Mouse (Mus musculus) adrenal gland, adult 2 months (tissue): Measurements from ENCODE around the gene Trhr2. TPM values are rescaled to one million over a fixed set of nuclear protein-coding genes. Genes with fewer than 3 reads are reported as not detected.
A peak's percentile ranks its signal among the peaks of the same experiment; 100 is the strongest.
"Not testable (repeated sequence)": the region's sequence is repeated elsewhere in the genome, so short reads cannot be mapped to it uniquely, and the experiment has no call there.

Source experiments
- DNase-seq: peaks from one replicate; pipeline ENCODE4 v3.0.0; 2021
- polyA plus RNA-seq: library from polyadenylated mRNA; depleted of rRNA; stranded (reverse); fragments of >200 nt; gene quantifications from 2 replicates; pipeline ENCODE4 v1.2.3, GENCODE M21; 2012
- total RNA-seq, 2 experiments: library from RNA; stranded (reverse); gene quantifications; 2 replicates each; pipeline ENCODE4 v1.2.3; 2021

Gene Trhr2
- total and polyA plus RNA-seq, 3 experiments: not detected

DNA sequence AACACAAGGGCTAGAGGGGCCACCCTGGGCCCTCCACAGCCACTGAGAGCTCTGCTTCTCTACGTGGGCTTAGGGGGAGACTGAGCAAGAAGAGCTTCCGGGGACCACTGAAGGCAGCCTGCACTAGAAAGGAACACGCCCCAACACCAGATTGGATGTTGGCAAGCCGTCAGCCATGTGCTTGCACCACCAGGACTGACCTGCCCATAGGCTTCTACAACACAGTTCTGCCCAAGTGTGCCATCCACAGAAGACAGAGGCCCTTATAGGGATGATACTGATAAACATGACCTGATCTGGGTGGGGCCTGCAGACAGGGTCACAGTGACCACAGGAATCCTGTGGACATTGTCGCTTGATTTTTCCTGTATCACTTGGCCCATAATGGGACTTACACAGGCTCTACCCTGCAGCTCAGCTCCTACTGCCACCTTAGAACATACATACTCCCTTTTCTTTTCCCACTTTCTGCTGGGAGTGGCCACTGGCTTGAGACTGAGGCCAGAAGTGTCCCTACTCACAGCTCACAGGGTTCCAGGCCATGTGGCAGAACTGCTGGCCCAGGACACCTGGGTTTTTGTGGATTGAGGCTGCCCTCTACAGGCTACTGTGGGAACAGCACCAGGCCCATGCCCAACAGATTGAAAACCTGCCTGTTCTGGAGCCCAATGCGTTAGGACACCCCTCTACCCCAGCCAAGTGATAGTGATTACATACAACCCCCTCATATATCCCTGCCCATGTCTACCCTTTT lies 27.6 kb downstream of the Trhr2 start:
- peak; percentile 86 for DNase-seq

DNA sequence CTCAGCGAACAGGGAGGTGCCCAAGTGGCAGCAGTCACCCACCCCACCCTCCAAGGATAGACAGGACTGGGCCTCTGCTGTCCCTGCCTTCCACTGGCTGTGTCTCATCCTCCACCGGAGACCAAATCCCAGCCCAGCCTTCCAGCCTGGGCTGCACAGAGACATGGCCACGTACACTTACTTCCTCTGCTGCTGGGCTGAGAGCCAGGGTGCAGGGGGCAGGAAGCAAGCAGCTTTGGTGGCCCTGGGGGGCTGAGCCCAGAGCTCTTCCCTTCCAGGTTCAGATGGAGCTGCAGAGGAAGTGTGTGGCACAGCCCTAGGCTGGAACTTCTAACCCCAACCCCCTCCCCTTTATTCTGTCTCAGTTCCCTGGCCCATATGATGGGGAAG lies 29.4 kb downstream of the Trhr2 start:
- DNase-seq: peak; percentile 71

DNA sequence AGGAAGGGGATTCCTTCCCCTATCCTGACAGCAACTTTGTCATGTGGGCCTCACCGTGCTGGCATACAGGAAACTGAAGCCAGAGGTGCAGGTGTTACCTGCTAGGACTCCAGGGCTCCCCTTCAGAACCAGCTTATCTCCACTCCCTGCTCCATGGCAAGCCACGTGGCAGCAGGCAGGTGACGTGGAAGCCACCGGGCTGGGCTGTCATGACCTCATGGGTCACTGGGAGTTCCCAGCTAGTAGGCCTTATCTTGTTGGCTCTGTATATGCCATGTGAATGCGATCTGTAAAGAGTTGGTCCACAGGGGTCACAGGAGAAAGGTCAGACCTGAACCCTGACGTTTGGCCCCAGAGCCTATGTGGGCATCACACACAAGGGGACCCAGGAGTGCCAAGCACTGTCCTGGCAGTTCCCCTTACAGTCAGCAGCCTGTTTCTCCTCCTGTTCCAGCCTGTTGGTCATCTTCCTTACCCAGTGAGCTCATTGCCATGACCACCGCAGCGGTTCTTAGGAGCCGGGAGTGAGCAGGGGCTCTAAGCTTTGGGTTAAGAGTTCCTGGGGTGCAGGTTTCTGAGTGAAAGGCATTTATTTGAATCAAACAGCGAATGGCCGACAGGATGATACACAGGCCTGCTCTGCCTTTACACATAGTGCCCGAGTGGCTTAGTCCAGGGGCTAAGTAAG lies 30.0 kb downstream of the Trhr2 start:
- no peak for DNase-seq

DNA sequence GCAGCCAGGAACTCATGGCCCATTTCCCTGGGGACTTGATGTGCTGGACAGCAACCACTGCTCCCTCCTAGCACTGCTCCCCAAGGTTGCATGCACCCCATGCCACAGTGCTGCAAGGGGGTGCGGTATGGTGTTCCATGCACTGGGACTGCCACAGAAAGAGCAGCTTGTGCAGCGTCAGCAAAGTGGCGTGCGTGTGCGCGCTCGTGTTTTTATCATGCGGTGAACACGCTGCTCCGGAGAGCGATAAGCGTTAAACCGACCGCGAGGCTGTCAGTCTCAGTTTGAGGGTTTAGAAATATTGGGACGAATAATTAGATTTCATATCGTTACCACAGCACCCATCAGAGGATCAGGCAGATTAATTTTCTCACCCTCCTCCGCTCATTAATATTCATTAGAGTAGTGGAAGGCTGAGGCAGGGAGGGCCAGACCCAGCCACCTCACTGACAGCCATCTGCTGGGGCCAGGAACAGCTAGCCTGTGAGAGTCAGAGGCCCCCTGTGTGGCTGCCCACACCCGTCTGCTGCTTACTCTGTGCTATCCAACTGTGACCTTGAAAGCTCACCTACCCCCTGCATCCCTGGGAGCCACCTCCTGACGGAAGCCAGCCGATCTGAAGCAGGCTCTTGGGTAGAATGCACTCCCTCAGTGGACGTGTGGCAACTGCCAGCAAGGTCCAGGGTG lies 30.9 kb downstream of the Trhr2 start:
- no peak for DNase-seq

DNA sequence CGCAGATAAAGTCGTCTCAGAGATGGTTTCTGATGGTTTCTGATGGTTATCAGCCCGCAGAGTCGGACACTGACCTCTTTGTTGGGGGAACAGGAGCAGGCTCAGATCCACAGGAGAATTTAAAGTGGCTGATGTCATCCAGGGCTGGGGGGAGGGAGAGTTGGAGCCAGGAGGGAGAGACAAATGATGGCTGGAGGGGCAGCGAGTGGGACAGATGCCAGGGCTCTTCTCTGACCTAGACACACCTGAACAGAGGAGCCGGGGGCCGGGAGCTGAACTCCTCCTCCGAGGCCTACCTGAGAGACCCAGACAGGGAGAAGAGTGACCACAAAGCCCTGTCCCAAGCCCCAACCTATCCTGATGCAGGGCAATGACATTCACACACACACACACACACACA lies 31.5 kb downstream of the Trhr2 start:
- no peak for DNase-seq

DNA sequence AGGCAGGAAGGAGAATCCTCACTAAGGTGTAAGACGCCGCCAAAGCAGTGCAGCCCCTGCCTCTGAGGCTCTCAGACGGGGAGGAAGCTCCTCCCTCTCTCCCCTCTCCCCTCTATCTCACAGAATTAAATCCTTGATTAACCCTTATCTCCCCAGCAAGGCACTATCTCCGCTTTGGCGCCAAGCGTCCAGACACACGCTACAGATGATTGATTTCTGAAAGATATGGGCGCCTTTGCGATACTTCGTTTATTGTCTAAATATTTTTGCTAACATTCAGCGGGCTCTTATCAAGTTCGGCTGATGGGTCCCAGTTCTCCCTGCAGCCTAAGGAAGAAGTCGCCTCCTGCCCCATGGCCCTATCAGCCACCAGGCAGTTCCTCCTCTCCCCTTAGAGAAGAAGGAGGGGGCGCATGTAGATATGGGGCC lies 34.4 kb downstream of the Trhr2 start:
- DNase-seq: no peak

DNA sequence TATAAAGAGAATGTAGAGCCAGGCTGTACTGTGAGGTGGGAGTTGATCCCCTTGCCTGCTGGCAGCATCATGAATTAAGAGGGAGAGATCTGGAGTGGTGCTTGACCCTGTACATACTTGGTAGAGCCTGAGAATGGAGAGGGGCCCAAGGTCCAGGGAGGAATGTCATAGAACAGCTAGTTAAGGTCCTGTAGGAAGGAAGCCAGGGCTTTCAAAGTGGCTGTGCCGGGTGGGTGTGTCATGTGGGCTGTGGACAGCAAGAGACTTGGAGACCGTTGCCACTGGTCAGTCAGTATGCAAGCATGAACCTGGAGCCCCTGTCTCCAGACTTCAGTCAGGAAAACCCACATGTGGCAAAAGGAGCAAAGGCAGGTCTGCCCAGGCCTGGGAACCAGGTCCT lies 35.4 kb downstream of the Trhr2 start:
- DNase-seq: no peak

DNA sequence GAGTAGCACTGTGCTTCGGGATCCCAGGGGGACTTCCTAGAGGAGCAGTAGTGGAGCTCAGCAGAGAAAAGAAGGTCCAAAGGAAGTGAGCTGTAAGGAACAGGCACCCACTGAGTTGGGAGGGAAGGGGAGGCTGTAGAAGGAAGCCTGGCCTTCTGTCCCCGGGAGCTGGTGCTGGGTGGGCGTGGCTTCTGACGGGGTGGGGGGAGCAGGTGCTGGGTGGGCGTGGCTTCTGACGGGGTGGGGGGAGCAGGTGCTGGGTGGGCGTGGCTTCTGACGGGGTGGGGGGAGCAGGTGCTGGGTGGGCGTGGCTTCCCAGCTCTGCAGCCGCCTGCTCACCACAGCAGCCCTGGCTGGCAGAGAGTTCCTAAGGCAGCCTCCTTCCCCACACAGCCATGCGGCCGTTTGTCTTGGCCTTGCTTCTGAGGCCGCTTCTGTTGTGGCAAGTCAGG lies 36.6 kb downstream of the Trhr2 start:
- DNase-seq: not testable (repeated sequence)

DNA sequence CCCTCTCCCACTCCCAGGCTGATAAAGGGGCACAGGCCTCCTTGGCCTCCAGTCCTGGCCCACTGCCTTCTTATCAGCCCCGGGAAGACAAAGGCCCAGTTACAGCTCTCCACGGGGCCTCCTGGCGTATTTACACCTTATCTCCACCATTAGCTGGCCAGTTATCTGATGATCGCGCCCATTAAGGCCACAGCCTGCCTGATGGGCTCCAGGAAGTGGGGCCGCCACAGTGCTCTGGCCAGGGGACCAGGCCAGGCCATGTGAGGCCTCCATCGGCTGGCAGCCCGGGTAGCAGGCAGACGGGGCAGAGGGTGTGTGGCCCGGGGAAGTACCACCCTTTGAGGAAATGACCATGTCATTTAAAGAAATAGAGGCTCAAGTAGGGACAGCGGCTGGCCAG lies 37.8 kb downstream of the Trhr2 start:
- peak; percentile 33 for DNase-seq

DNA sequence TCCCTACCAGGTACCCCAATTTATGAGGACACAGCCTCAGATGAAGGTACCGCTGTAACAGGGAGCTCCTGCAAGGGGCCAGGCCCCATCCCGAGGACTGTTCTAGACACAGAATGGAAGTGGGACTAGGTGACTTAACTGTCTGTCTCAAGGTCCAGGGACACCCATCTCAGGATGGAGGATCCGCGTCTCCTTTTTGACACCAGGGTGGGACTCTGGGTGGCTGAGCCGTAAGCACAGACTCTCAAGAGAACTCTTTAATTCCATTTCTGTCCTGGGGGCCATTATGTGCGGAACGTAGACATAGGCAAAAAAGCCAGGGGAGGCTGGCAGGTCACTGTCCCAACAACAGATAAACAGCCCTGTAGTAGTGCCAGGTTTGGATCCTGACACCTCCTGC lies 38.4 kb downstream of the Trhr2 start:
- no peak for DNase-seq

DNA sequence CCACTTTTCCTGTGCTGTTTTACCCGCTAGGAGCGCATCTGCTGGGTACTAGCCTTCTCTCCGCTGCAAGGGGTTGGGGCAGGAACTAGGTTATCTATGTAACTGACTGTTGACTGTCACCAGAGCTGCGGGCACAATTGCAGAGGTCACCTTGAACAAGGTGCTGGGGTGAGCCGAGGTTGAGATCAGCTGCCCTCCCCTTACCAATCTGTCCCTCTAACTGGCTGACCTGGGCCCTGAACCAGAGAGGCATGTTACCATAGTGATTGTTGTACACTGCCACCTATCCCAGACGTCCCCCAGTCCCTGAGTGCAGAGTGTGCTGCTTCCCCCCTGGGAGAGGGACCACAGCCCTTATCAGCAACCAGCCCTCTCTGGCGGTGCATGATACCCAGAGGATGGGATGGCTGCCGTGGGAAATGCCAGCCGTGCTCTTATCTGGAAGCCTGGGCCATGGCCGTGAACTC lies 39.1 kb downstream of the Trhr2 start:
- DNase-seq: no peak

DNA sequence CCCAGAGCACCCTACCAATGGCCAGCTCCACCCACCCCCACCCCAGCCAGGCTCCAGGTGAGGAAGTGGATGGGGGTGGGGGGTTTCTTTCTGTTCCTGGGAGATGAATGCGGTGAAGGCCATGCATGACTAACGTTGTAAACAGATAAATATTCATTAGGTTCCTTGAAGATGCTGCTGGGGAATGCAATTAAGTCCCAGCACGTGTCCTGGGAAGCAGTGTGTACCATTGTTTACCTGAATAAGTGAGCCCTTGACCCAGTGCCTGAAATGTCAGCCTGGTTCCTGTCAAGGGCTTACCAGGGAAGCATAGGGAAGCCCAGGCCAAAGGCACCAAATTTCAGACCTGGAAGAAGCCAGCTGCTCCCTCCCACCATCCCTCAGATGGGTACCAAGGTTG lies 40.0 kb downstream of the Trhr2 start:
- DNase-seq: no peak

DNA sequence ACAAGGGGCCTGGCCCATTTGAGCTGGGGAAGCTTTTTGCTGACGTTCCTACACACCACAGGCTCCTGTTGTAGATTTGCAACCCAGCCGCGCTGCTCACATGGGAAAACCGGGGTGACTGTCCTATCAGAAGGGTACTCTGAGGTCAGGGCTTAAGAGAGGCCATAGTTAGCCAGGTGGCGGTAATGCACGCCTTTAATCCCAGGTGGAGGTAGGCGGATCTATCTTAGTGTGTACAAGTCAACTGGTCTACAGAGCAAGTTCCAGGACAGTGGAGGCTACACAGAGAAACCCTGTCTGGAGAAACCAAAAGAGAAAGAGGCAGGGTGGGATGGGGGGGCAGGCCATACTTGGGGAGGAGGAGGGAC lies 40.9 kb downstream of the Trhr2 start:
- DNase-seq: no peak

DNA sequence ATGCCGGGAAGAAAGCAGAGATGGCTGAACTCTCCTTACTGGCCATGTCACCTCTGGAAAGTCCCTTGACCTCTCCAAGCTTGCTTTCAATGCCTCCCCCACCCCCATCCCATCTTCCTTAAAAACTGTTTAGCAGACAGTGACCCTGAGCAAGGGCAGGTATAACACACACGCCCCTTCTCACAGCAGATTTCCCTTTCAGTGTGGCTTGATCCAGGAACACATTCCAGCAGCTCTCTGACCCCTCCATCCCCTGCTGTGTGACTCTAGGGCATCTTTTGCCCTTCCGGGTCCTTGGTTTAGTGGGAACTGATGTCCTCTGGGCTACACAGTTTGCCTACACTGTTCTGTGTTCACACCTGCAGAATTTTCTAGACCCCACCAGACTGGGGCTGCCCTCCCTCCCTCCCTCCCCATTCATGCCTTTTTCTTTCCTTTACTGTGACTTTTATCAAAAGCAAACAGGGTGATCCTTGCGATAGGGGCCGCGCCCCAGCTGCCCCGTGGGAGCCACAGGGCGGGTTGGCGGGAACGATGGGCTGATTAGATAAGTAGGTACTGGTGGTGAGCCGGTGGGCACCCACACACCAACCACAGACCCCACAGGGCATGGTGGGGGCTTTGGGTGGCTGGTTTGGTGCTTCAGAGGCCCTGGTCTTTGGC lies 41.4 kb downstream of the Trhr2 start:
- no peak for DNase-seq

DNA sequence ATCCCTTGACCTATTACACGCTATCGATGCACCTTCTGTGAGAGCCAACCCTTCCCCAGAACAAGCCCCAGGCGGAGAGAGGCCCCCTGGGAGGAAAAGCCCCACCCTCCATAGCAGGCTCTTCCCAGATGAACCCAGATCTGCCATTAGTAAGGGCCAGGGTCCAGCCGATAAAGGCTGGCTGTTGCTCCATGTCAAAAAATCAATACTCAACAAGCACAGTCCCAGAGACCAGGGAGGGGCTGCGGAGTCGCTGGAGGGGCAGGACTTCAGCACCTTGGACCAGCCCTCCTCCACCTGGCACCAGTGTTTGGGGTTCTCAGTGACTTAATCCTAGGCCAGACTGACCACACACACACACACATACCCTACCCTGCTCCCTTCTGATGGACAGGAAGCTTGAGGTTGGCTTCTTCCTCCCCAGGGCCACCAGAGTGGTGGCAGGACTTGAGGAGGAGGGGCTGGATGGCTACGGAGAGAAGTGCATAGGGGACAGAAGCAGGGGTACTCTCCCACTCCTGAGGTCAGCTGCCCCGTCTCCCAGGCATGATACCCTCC lies 42.5 kb downstream of the Trhr2 start:
- no peak for DNase-seq

DNA sequence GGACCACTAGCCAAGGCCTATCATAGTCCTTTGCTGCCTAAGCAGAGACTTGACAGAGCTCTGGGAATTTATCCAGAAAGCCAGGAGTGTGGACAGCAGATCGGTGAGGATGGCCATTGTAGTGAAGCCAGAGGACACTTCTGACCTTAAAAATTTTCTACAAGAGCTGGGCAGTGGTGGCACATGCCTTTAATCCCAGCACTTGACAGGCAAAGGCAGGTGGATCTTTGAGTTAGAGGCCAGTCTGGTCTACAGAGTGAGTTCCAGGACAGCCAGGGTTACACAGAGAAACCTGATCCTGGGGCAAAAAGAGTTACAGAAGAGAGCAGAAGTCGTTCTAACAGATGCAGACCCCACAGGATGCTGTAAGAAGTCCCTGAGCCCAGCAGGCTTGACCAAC lies 44.1 kb downstream of the Trhr2 start:
- DNase-seq: no peak

DNA sequence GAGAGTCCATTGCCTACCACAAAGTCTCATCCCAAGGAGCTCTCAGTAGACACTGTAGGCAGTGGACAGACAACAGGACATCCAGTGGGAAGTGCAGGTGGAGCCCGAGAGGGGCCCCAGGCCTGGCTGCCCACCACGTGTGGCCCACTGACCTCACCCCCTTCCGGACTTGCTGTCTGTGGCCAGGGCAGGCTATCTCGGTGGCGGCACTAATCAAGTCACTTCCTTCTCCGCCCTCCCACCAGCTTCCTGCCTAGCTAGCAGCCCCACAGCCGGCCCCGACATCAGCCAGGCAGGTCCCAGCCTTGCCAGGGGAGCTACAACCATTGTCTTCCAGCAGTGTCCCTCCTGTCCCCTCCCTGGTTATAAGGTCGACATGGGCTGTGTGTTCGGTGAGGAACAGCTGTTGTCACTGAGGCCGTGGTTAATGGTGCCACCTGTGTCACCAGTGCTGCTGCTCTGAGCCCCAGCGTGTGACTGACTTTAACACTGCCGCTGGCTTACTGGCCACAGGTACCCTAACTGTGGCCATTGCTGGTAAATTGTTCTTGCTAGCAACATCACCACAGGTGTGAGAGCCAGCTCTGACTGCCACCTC lies 45.5 kb downstream of the Trhr2 start:
- peak; percentile 63 for DNase-seq

DNA sequence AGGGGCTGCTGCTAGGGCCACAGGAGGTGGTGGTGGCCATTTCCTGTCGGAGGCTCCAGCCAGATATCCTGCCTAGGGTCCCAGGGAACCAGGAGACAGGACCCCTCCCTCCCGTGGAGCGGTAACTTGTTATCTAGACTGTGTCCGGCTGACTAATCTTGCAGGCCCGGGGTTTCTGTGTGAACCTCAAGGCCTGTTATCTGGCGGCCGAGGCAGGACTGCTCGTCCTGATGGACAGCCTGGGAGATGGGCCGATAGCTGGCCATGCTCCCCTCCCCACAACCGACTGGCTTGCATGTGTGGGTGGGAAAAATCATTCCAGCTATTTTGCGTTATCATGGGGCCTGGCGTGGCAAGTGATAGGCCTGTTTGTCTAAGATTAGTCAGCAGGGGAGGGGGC lies 47.2 kb downstream of the Trhr2 start:
- peak; percentile 17 for DNase-seq

DNA sequence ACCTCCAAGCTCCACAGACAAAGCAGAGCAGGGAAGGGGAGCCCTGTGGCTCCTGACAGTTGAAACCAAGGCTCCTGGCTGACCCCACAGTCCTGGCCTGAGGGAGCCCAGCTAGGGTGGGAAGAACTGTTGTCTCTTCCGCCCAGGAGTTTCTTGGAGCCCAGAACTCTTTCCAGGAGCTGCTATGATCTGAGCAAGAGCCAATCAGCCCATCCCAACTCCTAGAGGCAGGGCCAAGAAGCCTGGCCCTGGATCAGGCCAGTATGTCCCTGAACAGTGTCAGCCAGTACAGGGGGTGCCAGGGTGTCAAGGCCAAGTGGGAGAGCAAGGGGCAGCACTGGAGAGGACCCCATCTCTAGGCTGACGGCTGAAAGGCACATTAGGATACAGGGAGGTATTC lies 48.0 kb downstream of the Trhr2 start:
- DNase-seq: no peak

DNA sequence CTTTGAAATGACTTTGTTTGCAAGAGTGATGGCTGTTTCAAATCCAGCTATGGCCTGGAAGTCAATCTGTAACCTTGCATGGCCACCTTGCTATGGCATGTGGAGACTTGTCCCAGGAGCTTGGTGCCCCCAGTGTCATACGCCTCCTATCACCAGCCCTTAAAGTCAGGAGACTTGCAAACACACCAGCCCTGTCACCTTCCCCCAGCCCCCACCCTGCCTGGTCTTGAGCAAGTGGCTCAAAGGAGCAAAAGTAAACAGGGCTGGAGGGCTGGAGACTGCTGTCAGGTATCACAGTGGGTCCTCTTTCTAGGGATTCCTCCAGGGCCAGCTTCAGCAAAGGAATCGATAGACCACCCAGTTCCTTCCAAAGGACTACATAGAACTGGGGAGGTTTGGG lies 49.4 kb downstream of the Trhr2 start:
- no peak for DNase-seq

DNA sequence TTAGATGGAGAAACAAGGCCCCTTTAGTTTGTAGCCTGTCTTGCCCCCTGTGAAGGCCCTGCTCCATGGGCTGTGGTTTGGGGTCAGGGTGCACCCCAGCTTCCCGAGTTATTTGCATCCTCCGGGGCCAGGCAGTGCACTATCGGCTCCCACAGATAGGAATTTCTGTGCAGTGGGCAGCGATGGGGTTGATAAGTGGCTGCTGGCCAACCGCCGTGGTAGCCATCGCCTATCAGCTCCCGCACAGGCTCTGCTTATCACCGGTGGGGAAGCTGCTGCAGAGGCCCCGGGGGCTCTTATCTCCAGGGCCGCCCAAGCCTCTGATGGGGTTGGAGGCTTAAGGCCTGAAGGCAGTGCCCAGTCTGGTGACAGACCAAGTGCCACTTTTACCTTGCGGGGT lies 51.3 kb downstream of the Trhr2 start:
- no peak for DNase-seq

DNA sequence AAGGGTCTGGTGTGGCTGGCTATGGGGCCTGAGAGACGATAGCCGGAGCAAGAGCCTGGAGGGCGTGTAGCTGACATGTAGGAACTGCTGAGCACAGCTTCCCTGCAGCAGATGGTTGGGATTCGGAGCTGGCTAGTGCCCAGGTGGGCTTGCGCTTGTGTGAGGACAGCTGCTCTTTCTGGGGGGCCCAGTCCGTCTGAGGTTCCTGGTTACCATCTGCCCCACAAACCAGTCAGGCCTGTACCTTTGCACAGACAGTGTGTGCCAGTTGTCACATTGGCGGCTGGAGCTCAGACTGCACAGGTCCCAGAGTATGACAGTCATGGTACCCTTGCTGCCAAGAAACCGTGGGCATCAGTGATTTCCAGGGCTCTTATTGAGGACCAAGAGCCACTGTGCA lies 52.7 kb downstream of the Trhr2 start:
- DNase-seq: no peak
